Mouse (Mus musculus) Muller cell, postnatal 12 days (primary cell): ENCODE data around the gene Stoml1.

Experiments used
- DNase-seq: peaks from one replicate; pipeline ENCODE4 v3.0.0-alpha.2; 2015; ENCODE audit errors: inconsistent ontology term

The Stoml1 gene

GRCm38 (mm10) chr9:58253033-58253804 is at the start of gene Stoml1:
TSS of gene Stoml1 (plus strand) at chr9:58253164.
- peak; percentile 96 for DNase-seq

GRCm38 (mm10) chr9:58203516-58204447 is 49.2 kb upstream of the Stoml1 start, which contains the start of the genes Islr and Islr2:
TSS of gene Islr (minus strand) at chr9:58204306.
TSS of gene Islr2 (minus strand) at chr9:58204319.
- DNase-seq = no peak

GRCm38 (mm10) chr9:58204448-58205000 is 48.4 kb upstream of the Stoml1 start:
- DNase-seq = peak; percentile 86

GRCm38 (mm10) chr9:58206013-58206412 is 47.0 kb upstream of the Stoml1 start:
- DNase-seq = no peak

GRCm38 (mm10) chr9:58209462-58210303 is 43.3 kb upstream of the Stoml1 start:
- no peak for DNase-seq

GRCm38 (mm10) chr9:58210304-58210627 is 42.7 kb upstream of the Stoml1 start:
- DNase-seq = no peak

- DNase-seq = no peak
Observed at GRCm38 (mm10) chr9:58213377-58213776, 39.6 kb upstream of the Stoml1 start.

GRCm38 (mm10) chr9:58213865-58214264 is 39.1 kb upstream of the Stoml1 start:
- DNase-seq = no peak

GRCm38 (mm10) chr9:58214519-58215180 is 38.3 kb upstream of the Stoml1 start:
- DNase-seq = peak; percentile 83

GRCm38 (mm10) chr9:58216402-58216801 is 36.6 kb upstream of the Stoml1 start:
- DNase-seq = peak; percentile 16

GRCm38 (mm10) chr9:58218539-58218938 is 34.4 kb upstream of the Stoml1 start:
- no peak for DNase-seq

GRCm38 (mm10) chr9:58220218-58220903 is 32.6 kb upstream of the Stoml1 start:
- peak; percentile 23 for DNase-seq

GRCm38 (mm10) chr9:58224356-58224755 is 28.6 kb upstream of the Stoml1 start:
- no peak for DNase-seq

GRCm38 (mm10) chr9:58225915-58226913 is 26.8 kb upstream of the Stoml1 start:
- DNase-seq = peak; percentile 53

GRCm38 (mm10) chr9:58228777-58229466 is 24.0 kb upstream of the Stoml1 start:
- DNase-seq = no peak

GRCm38 (mm10) chr9:58231746-58232145 is 21.2 kb upstream of the Stoml1 start:
- no peak for DNase-seq

GRCm38 (mm10) chr9:58232374-58232773 is 20.6 kb upstream of the Stoml1 start:
- DNase-seq = no peak

- no peak for DNase-seq
Observed at GRCm38 (mm10) chr9:58234502-58235015, 18.4 kb upstream of the Stoml1 start.
